In the genomic region with DNA sequence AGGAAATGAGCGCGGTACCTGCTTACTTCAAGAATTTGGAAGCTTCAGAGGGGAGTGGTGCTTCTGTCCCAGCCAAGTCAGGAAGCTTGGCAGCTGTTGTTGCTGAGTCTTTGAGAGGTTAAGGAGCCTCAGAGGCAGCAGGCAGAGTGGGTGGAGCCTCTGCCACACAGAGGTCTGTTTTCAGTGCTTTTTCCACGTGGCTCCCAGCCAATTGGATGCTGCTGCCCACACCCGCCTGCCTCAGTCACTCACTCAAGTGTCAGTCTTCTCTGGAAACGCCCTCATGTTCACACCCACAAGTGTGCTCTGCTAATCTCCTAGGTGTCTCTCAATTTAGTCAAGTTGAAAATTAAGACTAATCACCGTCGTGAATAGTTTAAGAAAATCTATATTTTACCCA, we compare ENCODE assay signal across 17 mouse cellular contexts.
DNase-seq lines count a peak whose midpoint lies in the region; ATAC-seq lines count a peak whose summit lies in the region.
"Had no signal": no experiment of that assay in that cellular context is flagged by ENCODE, and none has a peak within 500 bp of the region (broad histone marks: within the 10 kb centered on the region; RNA-seq: fewer than 3 reads in every experiment).

No protein-coding gene starts in this region.

- H3K27ac ChIP-seq in forebrain, embryonic 11.5 days (ENCODE audit: low read depth, low read length), result no peak overlapping the region
- H3K27ac ChIP-seq in forebrain, embryonic 16.5 days (ENCODE audit: low read length), result no peak overlapping the region
- no peak overlapping the region for H3K27ac ChIP-seq in embryonic facial prominence, embryonic 14.5 days (replicated peaks; ENCODE audit: low read depth, low read length)
- H3K27ac ChIP-seq: hindbrain, embryonic 13.5 days; liver, embryonic 13.5 days; neural tube, embryonic 13.5 days; stomach, embryonic 15.5 days had no signal

- no peak overlapping the region for H3K4me2 ChIP-seq in forebrain, embryonic 11.5 days (ENCODE audit: low read depth, low read length, severe bottlenecking)
- H3K4me2 ChIP-seq in forebrain, embryonic 16.5 days (ENCODE audit: low read length), result no peak overlapping the region
- H3K4me2 ChIP-seq in embryonic facial prominence, embryonic 14.5 days (ENCODE audit: low read depth, low read length), result no peak overlapping the region
- H3K4me2 ChIP-seq: hindbrain, embryonic 13.5 days; liver, embryonic 13.5 days; neural tube, embryonic 13.5 days; stomach, embryonic 15.5 days had no signal

- H3K9ac ChIP-seq in forebrain, embryonic 11.5 days (ENCODE audit: low read length), result no peak overlapping the region
- H3K9ac ChIP-seq in forebrain, embryonic 16.5 days (replicated peaks; ENCODE audit: low read depth, low read length), result no peak overlapping the region
- no peak overlapping the region for H3K9ac ChIP-seq in embryonic facial prominence, embryonic 14.5 days (ENCODE audit: low read depth, low read length)
- H3K9ac ChIP-seq: hindbrain, embryonic 13.5 days; liver, embryonic 13.5 days; neural tube, embryonic 13.5 days; stomach, embryonic 15.5 days had no signal

- peak; percentile 63 for ATAC-seq in forebrain, embryonic 11.5 days (replicated peaks; ENCODE audit: low FRiP score)
- ATAC-seq in forebrain, embryonic 16.5 days, result no peak
- no peak for ATAC-seq in embryonic facial prominence, embryonic 14.5 days (ENCODE audit: low read depth)

- H3K4me3 ChIP-seq in forebrain, embryonic 11.5 days (ENCODE audit: low read depth, low read length), result no peak overlapping the region
- H3K4me3 ChIP-seq in forebrain, embryonic 16.5 days (replicated peaks; ENCODE audit: low read length), result no peak overlapping the region
- no peak overlapping the region for H3K4me3 ChIP-seq in embryonic facial prominence, embryonic 14.5 days (ENCODE audit: low read depth, low read length)
- H3K4me3 ChIP-seq: hindbrain, embryonic 13.5 days; liver, embryonic 13.5 days; neural tube, embryonic 13.5 days; stomach, embryonic 15.5 days had no signal

- no peaks in the 10 kb centered on the region for H3K27me3 ChIP-seq in forebrain, embryonic 11.5 days (ENCODE audit: control insufficient read depth, insufficient read depth, low read length)
- H3K27me3 ChIP-seq in forebrain, embryonic 16.5 days (replicated peaks; ENCODE audit: control insufficient read depth, insufficient read depth, low read length), result no peaks in the 10 kb centered on the region
- no peaks in the 10 kb centered on the region for H3K27me3 ChIP-seq in embryonic facial prominence, embryonic 14.5 days (replicated peaks; ENCODE audit: control insufficient read depth, insufficient read depth, low read length)
- H3K27me3 ChIP-seq: hindbrain, embryonic 13.5 days; liver, embryonic 13.5 days; neural tube, embryonic 13.5 days; stomach, embryonic 15.5 days had no signal

- H3K4me1 ChIP-seq in forebrain, embryonic 11.5 days (replicated peaks; ENCODE audit: control insufficient read depth, insufficient read depth, low read length), result no peaks in the 10 kb centered on the region
- no peaks in the 10 kb centered on the region for H3K4me1 ChIP-seq in forebrain, embryonic 16.5 days (replicated peaks; ENCODE audit: control insufficient read depth, insufficient read depth, low read length)
- H3K4me1 ChIP-seq in embryonic facial prominence, embryonic 14.5 days (ENCODE audit: control insufficient read depth, insufficient read depth, low read length), result no peaks in the 10 kb centered on the region
- H3K4me1 ChIP-seq: hindbrain, embryonic 13.5 days; liver, embryonic 13.5 days; stomach, embryonic 15.5 days had no signal

- H3K36me3 ChIP-seq in forebrain, embryonic 11.5 days (ENCODE audit: control insufficient read depth, insufficient read depth, low read length), result no peaks in the 10 kb centered on the region
- no peaks in the 10 kb centered on the region for H3K36me3 ChIP-seq in forebrain, embryonic 16.5 days (ENCODE audit: control insufficient read depth, insufficient read depth)
- no peaks in the 10 kb centered on the region for H3K36me3 ChIP-seq in embryonic facial prominence, embryonic 14.5 days (ENCODE audit: control insufficient read depth, insufficient read depth, low read length)
- H3K36me3 ChIP-seq: hindbrain, embryonic 13.5 days; liver, embryonic 13.5 days; neural tube, embryonic 13.5 days; stomach, embryonic 15.5 days had no signal

- DNase-seq in forebrain, embryonic 11.5 days (ENCODE audit: low spot score), result no peak
- peak; percentile 7 to 20 for DNase-seq in lung, adult 18-20 months
- DNase-seq in lung, postnatal 25 days (ENCODE audit: low spot score), result no peak
- peak; percentile 16 for DNase-seq in ZHBTc4 (ENCODE audit: low read depth, low spot score)
- DNase-seq in embryonic facial prominence, embryonic 14.5 days (ENCODE audit: low spot score), result peak; percentile 32
- no peak for DNase-seq in Muller cell, postnatal 12 days (ENCODE audit: inconsistent ontology term)
- no peak for DNase-seq in ovary, postnatal 14 days (ENCODE audit: low spot score)
- DNase-seq: cerebellum, adult 11 months; gastrocnemius, postnatal 36 days; kidney, adult 18-20 months; kidney, postnatal 25 days; liver, embryonic 13.5 days; thymus, postnatal 4 days had no signal

- WGBS in forebrain, embryonic 11.5 days, result 48% methylated on average over 7 of the region's 7 CpGs
- WGBS in forebrain, embryonic 16.5 days, result 36% methylated on average over 7 of the region's 7 CpGs
- 65% methylated on average over 7 of the region's 7 CpGs for WGBS in embryonic facial prominence, embryonic 14.5 days

- H3K9me3 ChIP-seq in forebrain, embryonic 11.5 days (ENCODE audit: control insufficient read depth, low read length), result no peaks in the 10 kb centered on the region
- no peaks in the 10 kb centered on the region for H3K9me3 ChIP-seq in forebrain, embryonic 16.5 days (ENCODE audit: control insufficient read depth, low read length)
- H3K9me3 ChIP-seq in embryonic facial prominence, embryonic 14.5 days (ENCODE audit: control insufficient read depth, low read length), result no peaks in the 10 kb centered on the region
- H3K9me3 ChIP-seq: hindbrain, embryonic 13.5 days; liver, embryonic 13.5 days; neural tube, embryonic 13.5 days; stomach, embryonic 15.5 days had no signal

Comparison
In these comparisons a context has a peak if more than half of its experiments do, and no peak if none do; other contexts are left out.
1. DNase-seq: peak in lung, adult 18-20 months (2 of 2), ZHBTc4 (single experiment) and embryonic facial prominence, embryonic 14.5 days (single experiment); none in forebrain, embryonic 11.5 days (single experiment), lung, postnatal 25 days (single experiment), Muller cell, postnatal 12 days (single experiment) and ovary, postnatal 14 days (single experiment).